Mouse (Mus musculus) lung, postnatal 0 days (tissue): ENCODE results near the gene Tmem51.

Experiments used
- CTCF ChIP-seq: IDR thresholded peaks from 2 replicates; pipeline ENCODE4 v1.5.1; 2016; ENCODE audit warnings: antibody characterized with exemption, mild to moderate bottlenecking
- EP300 ChIP-seq: IDR thresholded peaks from 2 replicates; pipeline ENCODE4 v1.6.1; 2016; ENCODE audit warnings: antibody characterized with exemption, mild to moderate bottlenecking, control low read depth

GRCm38 (mm10) chr4:142084936-142085563 lies 946 bp upstream of the Tmem51 start:
- TF ChIP-seq CTCF (0 out of 2 replicates have a peak, but pooled peaks have one; percentile 32), EP300 (no peak)
